Mouse (Mus musculus) liver, embryonic 13.5 days (tissue): Measurements from ENCODE around the gene Ube2d2b. TPM values are rescaled to one million over a fixed set of nuclear protein-coding genes. Genes with fewer than 3 reads are reported as not detected.
A peak's percentile ranks its signal among the peaks of the same experiment; 100 is the strongest.

Experiments used
- ATAC-seq: fragments of 200-750 bp; cut with Nextera tagmentation; 2 replicates; pipeline ENCODE4 v1.8.0; 2017; ENCODE audit warnings: low read depth, mild to moderate bottlenecking, moderate number of reproducible peaks, moderate library complexity
- DNase-seq: peaks from one replicate; pipeline ENCODE4 v3.0.0; 2022
- H3K27ac ChIP-seq: fragments of 300-500 bp; sonication (generic); 2 replicates; pipeline ENCODE4 v1.5.1; 2015; ENCODE audit warnings: moderate library complexity, mild to moderate bottlenecking, inconsistent platforms
- H3K27me3 ChIP-seq: fragments of 300-500 bp; sonication (generic); 2 replicates; pipeline ENCODE4 v1.6.1; 2015; ENCODE audit warnings: mild to moderate bottlenecking, inconsistent platforms
- H3K36me3 ChIP-seq: fragments of 300-500 bp; sonication (generic); 2 replicates; pipeline ENCODE4 v1.6.1; 2015; ENCODE audit warnings: mild to moderate bottlenecking, inconsistent platforms
- H3K4me1 ChIP-seq: fragments of 300-500 bp; sonication (generic); replicated peaks from 2 replicates; pipeline ENCODE4 v1.6.1; 2015; ENCODE audit warnings: inconsistent platforms
- H3K4me2 ChIP-seq: fragments of 300-500 bp; sonication (generic); 2 replicates; pipeline ENCODE4 v1.6.1; 2015; ENCODE audit warnings: inconsistent platforms, mild to moderate bottlenecking, moderate library complexity
- H3K4me3 ChIP-seq: fragments of 300-500 bp; sonication (generic); replicated peaks from 2 replicates; pipeline ENCODE4 v1.5.1; 2015; ENCODE audit warnings: mild to moderate bottlenecking, inconsistent platforms
- H3K9ac ChIP-seq: fragments of 300-500 bp; sonication (generic); 2 replicates; pipeline ENCODE4 v1.6.1; 2015; ENCODE audit warnings: mild to moderate bottlenecking, inconsistent platforms
- H3K9me3 ChIP-seq: fragments of 300-500 bp; sonication (generic); replicated peaks from 2 replicates; pipeline ENCODE4 v1.6.1; 2016; ENCODE audit warnings: inconsistent platforms
- WGBS: fragments of 180-500 bp; shearing (Covaris S2); methylation state at CpG from one replicate; pipeline ENCODE4 v1.1.7; 2015; ENCODE audit not compliant: insufficient replicate concordance; 5-methylcytosine and 5-hydroxymethylcytosine counted together
- polyA plus RNA-seq: library from polyadenylated mRNA; unstranded; fragments of >200 nt; fragmentation: Nextera tagmentation; extraction: Ambion mirVana; gene quantifications from 2 replicates; pipeline ENCODE4 v1.2.1, GENCODE M21; 2015

Ube2d2b gene
- polyA plus RNA-seq, 1 experiment from 2014 or later = 0.09 TPM

DNA sequence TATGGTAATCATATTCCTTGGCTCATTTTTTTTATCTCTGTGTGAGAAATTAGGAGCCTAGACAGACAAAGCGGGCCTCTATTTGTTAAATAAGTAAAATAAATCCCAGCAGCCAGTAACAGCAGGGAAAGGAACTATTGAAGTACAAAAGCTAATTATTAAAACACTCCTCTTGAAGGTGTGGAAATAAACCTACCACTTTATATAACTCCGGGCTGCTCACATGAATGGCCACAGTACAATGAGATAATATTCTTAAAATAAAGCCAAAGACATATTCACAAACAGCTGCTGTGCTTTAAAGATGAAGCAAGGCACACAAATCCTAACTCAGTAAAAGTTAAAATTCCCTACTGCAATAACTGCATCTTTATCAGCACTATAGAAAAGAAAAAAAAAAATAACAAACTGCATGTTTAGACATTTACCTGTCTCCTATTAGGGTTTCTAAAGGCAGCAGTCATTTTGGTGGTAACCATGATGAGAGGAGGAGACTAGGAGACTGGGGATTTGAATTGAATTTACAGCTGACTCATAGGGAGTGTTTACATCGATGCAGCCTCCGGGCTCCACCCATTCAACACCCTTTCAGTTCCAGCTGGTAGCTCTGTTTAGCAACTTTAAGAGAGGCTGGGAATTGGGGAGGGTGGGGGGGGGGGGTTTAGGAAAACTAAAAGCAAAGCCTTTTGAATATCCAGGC lies 44.8 kb downstream of the Ube2d2b start, which contains the start of gene Evi5:
TSS of gene Evi5 (minus strand) at position 547 of the 700 bp plus-strand sequence.
- Histone ChIP-seq H3K9me3 (no peaks in the 10 kb centered on the region), H3K4me2 (peak within 1 kb of the TSS; percentile 70), H3K4me1 (peaks cover 59% of the 10 kb centered on the region), H3K27ac (peak within 1 kb of the TSS; percentile 100), H3K36me3 (peaks cover 23% of the 10 kb centered on the region), H3K27me3 (no peaks in the 10 kb centered on the region), H3K4me3 (peak within 1 kb of the TSS; percentile 76), H3K9ac (peak within 1 kb of the TSS; percentile 87)
- peak; percentile 70 for DNase-seq
- peak; percentile 90 for ATAC-seq
- 25% methylated on average over 4 of the region's 4 CpGs for WGBS

DNA sequence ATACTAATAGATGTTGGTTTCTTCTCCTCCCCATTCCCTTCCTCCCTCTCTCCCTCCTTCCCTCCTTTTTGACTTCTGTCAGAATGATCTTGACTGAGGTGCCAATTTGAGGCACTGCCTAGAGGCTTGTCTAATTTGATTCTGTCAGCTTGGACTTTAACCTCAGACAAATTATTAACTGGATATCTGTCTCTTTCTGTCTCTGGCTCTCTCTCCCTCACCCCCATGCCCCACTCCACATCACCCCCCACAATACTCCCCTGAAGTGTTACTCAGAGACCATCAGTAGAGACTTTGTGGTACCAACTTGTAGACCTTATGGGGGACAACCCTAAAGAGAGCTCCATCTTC lies 45.3 kb downstream of the Ube2d2b start:
- DNase-seq (no peak), ATAC-seq (peak; percentile 47)
- Histone ChIP-seq H3K27ac (peak overlapping the region; percentile 100), H3K9me3 (no peaks in the 10 kb centered on the region), H3K4me1 (peaks cover 54% of the 10 kb centered on the region), H3K36me3 (peaks cover 22% of the 10 kb centered on the region), H3K4me2 (peak overlapping the region; percentile 39), H3K4me3 (no peak overlapping the region), H3K27me3 (no peaks in the 10 kb centered on the region), H3K9ac (peak overlapping the region; percentile 46; the same call in 1 of the 2 replicates)

DNA sequence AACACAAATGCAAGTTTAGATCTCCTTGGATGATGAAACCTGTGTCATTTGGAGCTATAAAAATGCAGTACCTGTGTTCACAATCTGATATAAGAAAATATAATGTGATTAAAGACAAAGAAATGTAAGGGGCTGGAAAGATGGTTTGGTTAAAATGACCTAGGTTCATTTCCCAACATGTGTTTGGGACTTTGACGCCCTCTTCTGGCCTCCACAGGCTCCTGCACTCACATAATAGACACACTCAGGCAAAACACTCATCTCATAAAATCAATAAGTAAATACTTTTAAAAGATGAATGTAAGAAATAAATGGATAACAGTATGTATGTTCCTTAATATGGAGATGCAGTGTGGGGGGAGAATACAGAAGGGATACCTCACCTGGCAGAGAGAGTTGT lies 47.2 kb downstream of the Ube2d2b start:
- 78% methylated on average over 1 of the region's 1 CpGs for WGBS
- Histone ChIP-seq H3K36me3 (peaks cover 9% of the 10 kb centered on the region), H3K9ac (no peak overlapping the region), H3K4me2 (no peak overlapping the region), H3K4me3 (no peak overlapping the region), H3K27ac (no peak overlapping the region), H3K27me3 (no peaks in the 10 kb centered on the region), H3K9me3 (no peaks in the 10 kb centered on the region), H3K4me1 (peaks cover 36% of the 10 kb centered on the region)
- no peak for DNase-seq
- no peak for ATAC-seq

DNA sequence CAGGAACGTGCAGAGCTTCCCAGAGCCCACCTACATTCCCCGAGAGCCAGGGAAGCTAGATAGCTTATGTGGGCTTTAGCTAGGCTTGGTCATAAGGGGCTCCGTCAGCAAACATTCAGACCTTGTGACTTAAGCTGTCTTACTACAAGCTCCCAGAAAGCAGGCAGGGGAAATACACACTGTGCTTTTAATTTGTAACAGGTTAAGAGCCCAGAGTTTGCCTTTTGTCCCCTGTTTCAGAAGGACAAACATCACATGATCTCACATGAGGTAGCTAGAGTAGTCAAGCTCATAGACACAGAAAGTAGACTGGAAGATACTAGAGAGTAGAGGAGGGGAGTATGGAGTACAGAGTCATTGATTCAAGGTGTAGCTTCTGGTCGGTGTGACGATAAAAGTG lies 50.8 kb downstream of the Ube2d2b start:
- ATAC-seq = peak; percentile 51
- Histone ChIP-seq H3K4me1 (peaks cover 10% of the 10 kb centered on the region), H3K27me3 (0 out of 2 replicates have a peak, but pooled peaks cover 3% of the 10 kb centered on the region), H3K4me2 (no peak overlapping the region), H3K27ac (peak overlapping the region; percentile 58), H3K9ac (no peak overlapping the region), H3K36me3 (no peaks in the 10 kb centered on the region), H3K4me3 (no peak overlapping the region), H3K9me3 (no peaks in the 10 kb centered on the region)
- 59% methylated on average over 5 of the region's 5 CpGs for WGBS
- DNase-seq = no peak

Other genes starting within 250 kb of the Ube2d2b start
- gene Rpap2, start 232.7 kb upstream of the Ube2d2b start, polyA plus RNA-seq = 5.7 and 8.1 TPM in 2 replicates
- gene Glmn, start 232.2 kb upstream of the Ube2d2b start, polyA plus RNA-seq = 9.5 and 11.3 TPM in 2 replicates
- 0.48 and 0.65 TPM in 2 replicates for gene Gfi1, start 104.1 kb upstream of the Ube2d2b start, polyA plus RNA-seq
- gene Evi5, start 45.0 kb downstream of the Ube2d2b start, polyA plus RNA-seq = 51.3 and 55.5 TPM in 2 replicates
- gene Rpl5, start 70.4 kb downstream of the Ube2d2b start, polyA plus RNA-seq = 48.8 and 51.9 TPM in 2 replicates
- gene Fam69a, start 157.0 kb downstream of the Ube2d2b start, polyA plus RNA-seq = 11.3 and 11.6 TPM in 2 replicates
- 46.4 and 50.5 TPM in 2 replicates for gene Mtf2, start 235.6 kb downstream of the Ube2d2b start, polyA plus RNA-seq